Mouse (Mus musculus) ES-CJ7 (cell line): ENCODE measurements around the gene Hs2st1.
A peak's percentile ranks its signal among the peaks of the same experiment; 100 is the strongest.

ENCODE experiments used
- DNase-seq: peaks from one replicate; pipeline ENCODE4 v3.0.0; 2011; ENCODE audit warnings: low read depth, low spot score

The Hs2st1 gene

DNA sequence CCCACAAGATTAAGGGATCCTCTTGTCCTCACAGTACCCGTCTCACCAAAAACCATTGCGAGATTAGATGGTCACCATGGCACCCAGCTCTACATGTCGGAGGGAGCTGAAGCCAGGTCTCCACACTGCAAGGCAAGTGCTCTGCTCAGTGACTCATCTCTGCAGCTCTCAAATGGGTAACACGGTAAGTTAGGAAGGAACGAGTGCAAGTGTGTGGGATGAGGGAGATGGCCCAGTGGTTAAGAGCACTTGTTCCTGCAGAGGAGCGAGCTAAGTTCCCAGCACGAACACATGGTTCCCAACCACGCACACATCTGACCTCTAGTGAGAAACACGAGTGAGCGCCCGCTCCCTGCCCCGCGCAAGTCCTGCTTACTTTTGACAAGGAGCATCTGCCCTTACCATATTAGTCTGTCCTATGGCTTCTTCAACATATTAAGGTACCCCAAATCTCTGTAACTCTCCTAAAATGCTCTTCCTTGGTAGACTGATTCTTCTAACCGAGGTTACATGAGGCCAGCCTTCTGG is 132.0 kb downstream of the Hs2st1 start:
- no peak for DNase-seq

DNA sequence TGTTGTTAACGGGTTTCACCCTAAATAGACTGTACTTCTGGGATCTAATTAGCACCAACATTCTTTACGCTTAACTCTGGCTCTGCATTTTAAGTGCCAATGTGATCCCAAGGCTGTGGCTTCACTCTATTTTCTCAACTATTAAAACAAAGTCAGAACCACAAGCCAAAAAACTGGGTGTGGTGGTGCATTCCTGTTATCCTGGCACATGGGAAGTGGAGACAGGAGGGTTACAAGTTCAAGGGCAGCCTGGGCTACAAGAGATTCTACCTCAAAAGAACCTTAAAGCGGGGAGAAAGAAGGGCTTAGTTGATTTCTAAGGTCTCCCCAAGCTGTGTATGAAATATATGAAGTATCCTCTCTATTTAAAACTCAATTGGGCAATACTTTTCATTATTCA is 133.9 kb downstream of the Hs2st1 start:
- peak; percentile 58 for DNase-seq

DNA sequence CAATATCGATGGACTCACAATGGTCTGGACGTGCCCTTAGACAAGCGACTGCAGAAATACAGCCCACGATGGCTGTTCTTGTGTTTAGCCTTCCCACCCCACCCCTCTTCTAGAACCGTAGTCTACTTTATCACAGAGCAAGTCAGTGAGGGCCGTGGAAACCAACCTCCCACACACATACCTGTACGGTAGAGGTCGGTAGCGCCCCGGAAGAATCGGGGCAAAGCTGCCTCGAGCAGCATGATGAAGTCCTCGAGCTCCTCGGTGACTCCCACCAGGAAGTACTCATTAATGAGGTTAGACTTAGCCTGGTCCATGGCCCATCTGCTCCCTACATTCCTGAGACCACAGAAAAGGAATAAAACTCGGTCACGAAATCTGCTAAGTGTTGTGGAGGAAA is 134.7 kb downstream of the Hs2st1 start:
- DNase-seq, result peak; percentile 41

DNA sequence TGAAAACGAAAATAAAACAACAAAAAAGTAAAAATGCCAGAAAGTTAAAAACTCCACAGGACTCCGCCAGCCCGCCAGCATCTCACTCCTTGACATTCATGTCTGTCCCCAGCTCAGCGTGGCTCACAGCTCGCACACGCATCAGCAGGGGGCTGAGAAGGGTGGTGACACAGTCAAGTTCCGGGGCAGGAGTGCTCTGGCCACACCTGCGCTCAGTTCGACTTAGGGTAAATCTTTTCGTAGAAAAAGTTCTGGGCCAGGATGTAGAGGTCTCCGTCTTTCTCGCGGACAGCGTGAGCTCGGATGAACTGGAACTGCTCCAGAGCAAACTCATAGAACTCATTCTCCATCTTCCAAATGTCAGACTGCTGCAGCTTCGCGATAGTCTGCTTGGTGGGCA is 135.7 kb downstream of the Hs2st1 start:
- DNase-seq, result peak; percentile 45

DNA sequence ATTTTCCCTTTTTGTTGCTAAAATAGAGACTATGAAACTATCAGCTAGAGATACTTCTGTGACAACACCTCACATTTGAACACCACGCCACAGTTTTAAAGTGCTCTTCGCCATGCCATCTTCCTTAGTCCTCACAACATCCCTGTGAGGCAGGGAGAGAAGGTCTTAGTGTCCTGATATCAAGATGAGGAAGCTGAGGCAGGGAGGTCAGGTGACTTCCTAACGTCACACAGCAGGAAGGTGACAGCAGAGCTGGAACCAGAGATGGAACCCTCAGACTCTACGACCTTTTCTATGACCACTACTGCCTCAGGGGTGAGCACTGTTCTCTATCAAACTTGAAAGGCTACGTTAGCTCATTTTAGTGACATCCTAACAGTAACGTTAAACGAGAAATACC is 136.9 kb downstream of the Hs2st1 start:
- DNase-seq, result no peak

DNA sequence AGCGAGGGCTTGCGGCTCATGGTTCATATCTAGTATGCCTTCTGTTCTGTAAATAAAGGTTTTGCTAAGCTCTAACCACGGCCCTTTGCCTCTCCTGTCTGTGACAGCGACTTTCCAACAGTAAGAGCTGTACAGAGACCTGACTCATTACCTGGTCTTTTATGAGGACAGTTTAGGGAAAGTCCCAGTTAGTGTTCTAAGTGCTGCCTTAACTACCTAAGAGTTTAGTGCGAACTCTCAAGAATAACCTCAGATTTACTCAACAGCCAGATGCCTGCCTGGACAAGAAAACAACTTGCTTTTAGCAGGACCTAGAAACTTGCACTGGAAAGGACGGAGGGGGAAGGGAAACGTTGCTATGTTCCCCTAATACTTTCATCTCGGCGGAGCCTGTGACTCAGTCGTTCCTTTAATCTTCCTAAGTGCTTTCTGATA is 137.8 kb downstream of the Hs2st1 start:
- DNase-seq, result no peak

DNA sequence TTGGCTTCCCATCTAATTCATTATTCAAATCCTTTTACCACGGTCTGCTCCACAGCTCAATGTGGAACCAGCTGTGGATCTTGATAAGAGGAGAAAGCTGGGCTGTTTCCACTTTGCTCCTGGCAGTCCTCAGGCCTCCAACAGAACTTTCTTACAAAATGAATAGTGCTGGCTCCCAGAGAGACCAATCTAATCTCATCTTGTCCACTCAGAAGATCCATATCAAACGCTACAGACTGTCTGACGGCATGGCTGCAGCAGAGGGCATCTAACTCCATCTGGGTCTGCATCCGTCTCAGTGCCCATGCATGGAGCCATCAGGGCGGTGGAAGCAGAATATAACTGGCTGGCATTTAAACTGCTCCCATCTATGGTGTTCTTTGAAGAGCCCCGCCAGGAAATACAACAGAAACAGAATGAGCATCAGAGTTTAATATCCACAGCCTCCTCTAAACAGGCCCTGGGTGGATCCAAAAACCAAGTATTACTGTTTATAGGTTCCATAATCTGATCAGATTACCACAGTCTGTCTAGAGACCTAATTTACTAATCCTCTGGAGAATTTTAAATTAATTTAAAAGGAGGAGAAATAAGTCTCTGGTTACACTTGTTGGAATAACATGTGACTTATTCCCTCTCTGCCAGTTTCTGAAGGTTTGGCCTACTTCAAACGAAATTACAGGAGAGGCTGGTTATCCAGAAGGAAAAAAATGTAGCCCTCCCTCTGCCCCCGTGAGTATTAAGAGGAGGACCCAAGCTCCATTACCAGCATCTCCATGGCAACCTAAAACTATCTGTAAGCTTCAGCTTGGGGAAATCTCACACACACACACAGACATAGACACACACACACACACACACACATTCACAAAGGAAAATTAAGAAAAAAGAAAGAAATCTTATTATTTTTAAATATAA is 141.2 kb downstream of the Hs2st1 start:
- DNase-seq, result no peak

DNA sequence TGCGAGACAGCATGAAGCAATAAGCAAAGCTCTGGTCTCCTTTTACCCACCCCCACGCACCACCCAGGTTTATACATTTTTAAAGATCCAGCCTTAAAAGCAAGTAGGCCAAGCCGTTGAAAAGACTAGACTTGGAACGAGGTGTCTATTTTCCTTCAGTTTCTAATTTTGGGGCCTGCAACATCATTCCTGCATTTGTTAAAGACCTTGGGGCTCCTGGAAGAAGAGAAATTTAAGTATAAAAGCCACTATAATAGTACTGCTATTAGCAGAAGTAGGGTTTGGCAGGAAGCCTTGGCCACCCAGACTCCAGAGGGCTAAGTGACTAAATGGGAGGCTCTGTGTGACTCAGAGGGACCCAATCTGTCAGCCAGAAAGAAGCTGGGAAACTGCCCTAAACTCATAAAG is 144.9 kb downstream of the Hs2st1 start:
- no peak for DNase-seq

DNA sequence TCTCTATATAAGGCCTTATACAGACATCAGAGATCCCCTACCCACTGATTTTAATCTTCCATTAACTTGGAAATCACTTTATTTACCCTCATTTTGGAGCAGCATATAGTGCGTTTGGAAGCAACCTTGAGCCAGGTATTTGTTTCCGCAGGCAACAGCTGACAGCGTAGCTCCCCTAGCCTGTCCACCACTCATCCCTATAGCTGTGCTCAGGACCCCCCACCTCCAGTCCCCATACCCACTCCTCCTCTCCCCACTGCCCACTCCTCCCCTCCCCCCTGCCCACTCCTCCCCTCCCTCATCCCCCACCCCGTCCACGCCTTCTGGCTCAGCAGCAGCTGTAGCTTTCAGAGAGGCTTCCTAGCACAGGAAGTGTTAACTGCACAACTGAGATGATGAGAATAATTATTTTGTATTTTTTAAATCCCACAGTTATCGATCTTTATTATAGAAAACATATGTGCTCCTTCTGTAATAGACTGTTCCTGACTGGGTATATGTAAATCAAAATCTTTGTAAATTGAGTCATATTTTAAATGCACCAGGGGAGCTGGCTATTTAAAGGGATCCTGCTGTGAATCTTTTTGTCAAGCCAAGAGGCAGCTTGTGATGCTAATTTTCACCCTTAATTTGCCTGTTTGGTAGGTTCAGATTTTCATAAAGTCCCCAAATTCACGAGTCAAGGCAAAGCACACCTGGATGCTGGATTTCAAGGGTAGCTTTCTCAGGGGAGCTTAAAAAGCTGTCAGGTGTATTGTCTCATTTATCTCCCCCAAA is 148.4 kb downstream of the Hs2st1 start:
- peak; percentile 74 for DNase-seq

DNA sequence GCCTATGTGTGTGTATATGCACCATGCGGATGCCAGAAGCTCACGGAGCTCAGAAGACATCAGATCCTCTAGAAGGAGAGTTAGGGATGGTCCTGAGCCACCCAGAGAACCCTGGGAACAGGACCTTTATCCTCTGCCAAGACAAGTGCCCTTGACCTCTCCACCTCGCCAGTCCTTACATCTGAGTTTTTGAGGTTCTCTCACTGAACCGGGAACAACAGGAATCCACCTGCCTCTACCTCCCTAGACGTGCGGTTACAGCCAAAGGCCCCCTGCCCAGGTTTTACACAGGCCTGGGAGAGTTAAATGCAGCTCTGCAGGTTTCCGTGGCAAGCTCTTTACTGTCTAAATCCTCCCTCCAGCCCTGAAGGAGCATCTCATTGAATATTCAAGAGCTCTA is 156.2 kb downstream of the Hs2st1 start:
- peak; percentile 93 for DNase-seq

DNA sequence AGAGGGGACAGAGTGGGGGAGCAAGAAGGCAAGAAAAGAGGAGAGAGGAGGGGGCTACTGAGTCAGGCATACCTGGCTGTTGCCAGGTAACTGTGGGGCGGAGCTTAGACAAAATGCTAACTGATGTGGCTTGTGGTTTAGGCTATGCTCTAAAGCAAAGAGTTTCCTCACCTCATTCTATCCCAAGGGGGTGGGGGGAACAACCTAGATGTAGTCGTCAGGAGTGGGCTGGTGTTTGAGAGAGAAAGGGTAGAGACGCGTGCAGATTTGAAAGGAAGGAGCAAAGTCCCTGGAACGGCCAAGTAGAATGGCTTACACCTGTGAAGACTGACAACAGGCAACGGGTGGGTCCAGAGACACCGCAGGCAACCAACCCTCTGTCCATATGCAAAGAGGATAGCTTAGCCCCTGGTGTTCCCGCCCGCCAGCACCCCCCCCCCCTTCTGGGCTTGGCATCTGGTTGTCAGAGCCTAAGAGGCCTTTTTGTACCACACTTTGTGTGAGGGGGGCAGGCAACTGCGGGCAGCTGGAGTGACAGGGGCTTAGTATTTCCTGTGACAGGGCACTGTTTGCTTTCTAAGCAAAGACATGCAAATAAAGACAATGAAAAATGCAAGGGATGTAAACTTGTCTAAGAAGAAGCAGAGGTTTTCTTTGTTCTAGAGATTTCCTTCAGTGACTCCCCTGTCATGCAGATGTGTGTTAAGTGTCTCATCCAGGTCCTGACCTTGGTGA is 157.3 kb downstream of the Hs2st1 start:
- DNase-seq, result peak; percentile 99

DNA sequence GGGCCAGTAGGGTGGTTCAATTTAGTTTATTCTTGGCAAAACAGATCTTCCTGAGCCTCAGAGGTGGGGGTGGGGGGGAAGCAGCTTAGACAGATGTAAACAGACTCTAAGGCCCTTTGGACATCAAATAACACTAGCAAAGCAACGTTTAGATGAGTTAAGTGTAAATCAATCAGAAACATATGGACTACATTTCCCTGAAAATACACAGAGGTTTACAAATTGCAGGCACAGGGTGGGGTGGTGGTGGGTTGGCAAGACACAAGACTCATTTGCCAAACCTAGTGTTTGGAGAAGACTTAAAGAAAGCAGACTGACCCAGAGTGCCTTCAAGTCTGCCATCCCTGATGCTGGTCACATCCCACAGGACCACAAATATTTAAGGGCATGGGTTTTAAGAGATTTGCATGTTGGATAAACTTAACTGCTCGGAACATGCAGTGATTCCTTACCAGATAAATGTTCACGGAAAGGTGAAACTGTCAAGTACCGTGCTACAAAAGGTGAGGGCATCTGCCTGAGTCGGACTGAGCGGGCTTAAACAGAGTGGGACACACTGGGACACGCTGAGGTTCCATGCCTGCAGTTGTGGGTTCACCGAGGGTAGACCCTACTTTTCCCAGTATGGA is 158.2 kb downstream of the Hs2st1 start:
- DNase-seq, result peak; percentile 43

DNA sequence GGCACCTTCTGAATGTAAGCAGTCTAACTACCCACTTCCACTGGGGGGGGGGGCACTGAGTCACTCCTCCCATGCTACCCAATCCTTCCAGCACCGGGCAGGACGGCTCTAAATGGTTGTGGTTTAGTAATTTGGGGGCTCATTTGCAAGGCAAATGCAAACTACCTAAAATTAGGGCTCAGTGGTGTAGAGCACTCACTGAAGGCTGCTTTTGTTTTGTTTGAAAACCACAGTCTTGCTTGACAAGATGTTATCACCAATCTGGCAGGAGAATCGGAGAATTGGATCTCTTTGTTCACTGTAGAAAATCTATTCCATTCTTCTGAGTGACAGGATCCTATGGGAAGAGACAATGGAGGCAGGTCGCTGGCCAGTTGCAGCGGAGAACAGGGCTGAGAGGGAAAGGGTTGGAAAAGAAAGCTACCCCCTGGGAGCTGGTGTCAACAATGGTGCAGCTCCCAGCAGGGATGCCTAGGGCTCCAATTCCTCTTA is 158.9 kb downstream of the Hs2st1 start:
- DNase-seq, result peak; percentile 78

DNA sequence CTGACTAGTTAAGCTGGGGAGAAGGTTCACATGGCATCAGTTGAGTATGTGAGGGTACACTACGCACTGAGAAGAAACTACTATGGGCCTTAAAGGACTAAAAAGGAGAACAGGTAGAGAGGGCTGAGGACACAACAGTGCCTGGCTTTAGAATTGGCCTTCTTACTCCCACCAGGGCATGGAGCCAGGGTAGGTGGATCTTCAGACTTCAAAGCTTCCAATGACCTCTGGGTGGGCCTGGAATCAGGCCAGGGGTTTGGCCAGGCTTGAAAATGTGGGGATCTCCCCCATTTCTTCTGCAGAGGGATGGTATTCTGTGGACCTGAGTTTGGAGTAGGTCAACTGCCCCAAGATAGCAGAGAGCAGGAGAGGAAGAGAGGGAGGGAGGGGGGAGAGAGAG is 161.0 kb downstream of the Hs2st1 start:
- no peak for DNase-seq

DNA sequence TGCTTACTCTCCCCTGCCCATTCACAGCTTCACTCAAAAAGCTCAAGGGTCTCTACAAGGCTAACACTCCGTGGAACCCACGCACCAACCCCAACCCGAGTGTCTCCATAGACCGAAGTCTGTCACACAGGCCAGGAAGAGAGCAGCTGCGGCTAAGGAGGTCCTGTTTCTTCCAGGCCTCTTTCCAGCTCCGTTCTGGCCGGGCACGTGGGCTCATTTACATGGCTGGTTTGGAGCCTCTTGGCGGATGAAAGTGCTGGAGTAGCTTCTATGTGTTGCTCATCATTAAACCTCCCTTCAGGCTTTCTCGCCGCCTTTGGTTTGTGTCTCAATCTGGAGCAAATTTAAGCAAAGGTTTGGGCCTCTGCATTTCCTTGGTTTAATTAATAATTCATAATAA is 164.7 kb downstream of the Hs2st1 start:
- no peak for DNase-seq

DNA sequence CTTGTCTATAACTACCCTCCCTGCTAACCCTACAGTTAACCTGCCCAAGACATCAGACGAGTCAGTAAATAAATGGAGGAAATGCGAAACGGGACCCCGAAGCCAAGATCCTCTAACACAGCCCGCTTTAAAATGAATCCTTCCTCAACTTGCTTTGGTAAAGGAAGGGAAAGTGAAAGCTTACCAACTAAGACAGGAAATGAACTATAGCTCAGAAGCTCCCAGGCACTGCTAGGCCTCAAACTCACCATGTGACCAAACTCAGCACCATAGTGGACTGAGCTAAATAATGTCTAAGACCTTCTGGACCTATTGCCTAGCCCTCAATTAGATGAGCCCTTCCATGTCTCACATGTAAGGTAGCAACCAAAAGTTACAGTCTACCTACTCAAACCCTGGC is 168.7 kb downstream of the Hs2st1 start:
- DNase-seq, result no peak

DNA sequence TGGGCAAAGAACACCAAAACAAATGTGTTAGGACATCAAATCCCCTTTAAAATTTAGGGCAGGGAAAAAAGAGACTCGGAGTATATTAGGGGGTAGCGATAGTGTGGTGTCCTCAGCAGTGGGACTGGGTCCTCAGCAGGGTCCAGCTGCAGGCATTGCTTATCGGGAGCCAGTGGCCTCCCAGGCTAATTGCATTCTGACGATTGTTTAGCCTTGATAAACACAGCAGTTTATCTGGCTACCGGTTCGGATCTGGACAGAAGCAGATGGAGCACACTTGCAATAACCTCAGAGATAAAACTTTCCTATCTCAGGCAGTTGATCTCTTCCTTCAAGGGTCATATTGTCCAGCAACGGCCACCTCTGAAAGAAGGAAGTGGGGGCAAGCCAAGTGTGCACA is 169.1 kb downstream of the Hs2st1 start:
- no peak for DNase-seq

DNA sequence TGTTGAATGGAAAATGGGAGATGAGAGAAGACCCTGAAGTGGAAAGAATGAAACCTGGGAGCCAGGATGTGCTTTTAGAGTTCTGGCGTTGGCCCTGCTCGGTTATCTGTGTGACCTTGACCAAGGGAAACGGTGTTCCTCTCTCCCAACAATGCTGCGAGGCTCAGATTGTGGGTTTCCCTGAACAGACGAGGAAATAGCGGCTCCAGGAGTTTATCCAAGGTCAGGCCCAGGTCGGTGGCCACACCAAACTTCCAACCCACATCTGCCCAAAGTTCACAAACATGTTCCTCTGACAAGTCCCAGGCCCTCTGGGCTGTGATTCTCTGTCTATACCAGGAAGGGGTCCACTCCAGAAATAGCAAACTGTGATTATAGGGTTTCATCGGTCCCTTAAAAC is 169.6 kb downstream of the Hs2st1 start:
- no peak for DNase-seq

DNA sequence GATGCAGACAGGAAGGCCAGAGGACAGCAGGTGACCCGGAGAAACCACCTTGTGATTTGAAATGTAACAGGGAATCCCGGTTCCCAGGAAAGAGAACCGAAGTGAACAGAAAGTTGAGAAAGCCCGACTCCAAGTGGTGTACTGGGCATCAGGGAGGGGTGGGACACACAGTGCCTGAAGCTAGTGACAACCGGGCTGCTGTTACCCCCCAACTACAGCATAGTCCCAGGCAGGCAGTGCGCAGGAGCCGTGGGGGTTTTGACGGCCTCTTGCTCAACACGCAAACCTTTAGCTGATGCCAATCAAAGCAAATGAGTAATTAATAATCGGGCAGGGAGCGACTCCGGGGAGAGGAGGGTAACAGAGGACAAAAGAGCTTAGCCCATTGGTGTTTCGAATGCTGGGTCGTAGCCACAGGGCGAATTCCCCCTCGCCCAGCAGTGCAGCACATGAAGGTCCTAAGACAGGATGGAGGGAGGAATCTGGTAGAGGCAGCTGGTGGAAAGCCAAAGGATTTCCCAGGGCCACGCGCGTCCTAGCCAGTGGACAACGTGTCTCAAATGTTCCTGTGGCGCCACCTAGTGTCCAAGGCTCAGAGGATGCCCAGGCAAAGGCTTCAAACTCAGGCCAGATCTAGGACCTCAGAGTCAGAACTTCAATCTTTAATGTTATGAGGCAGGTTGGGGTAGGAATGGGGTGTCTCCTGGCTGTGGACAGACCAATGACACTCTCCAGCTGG is 170.5 kb downstream of the Hs2st1 start:
- peak; percentile 80 for DNase-seq

DNA sequence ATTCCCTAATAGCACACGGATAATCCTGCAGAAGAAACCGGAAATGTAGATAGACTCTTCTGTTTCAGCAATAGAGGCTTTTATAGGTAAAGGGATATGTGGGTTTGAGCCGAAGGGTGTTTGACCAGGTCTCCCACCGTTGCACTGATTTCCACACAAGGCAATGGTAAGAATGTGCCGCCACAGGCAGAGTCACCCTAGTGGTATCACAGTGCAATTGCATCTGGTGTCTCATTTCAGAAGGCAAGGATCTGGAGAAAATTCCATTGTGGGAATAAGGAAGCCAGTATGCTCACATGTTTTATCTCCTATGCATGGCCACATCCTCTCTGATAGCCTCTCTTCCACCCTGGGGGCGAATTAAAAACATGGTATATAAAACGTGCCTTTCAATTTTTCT is 171.8 kb downstream of the Hs2st1 start:
- DNase-seq, result peak; percentile 74

DNA sequence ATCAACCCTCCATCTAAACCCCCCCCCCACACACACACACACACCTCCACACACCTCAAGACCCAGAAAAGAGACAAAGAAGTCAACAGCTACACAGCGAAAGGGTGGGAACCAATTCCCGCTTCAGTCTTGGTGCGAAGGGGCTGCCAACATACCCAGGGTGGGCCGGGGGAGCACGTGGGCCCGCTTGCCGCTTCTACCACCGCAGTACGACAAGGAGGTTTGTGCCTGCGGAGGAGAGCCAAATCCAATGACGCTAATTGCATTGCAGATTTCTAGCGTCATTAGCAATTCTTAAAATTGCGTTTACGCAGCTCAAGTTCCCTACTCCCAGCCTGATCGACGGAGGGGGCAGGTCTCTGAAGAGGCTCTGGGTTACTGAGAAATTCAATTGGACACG is 173.5 kb downstream of the Hs2st1 start:
- DNase-seq, result no peak
